Mouse (Mus musculus): Measurements from ENCODE around the gene Rgp1. TPM values are rescaled to one million over a fixed set of nuclear protein-coding genes. Genes with fewer than 3 reads are reported as not detected.
"Not testable (repeated sequence)": the region's sequence is repeated elsewhere in the genome, so short reads cannot be mapped to it uniquely, and the experiment has no call there.

Rgp1 gene
- polyA plus RNA-seq, 1 experiment from 2014 or later = 18.0 TPM

- Histone ChIP-seq H3K9ac (no peak within 1 kb of the TSS), H3K27ac (no peak within 1 kb of the TSS), H3K4me1 (peaks cover 48% of the 10 kb centered on the region), H3K36me3 (peaks cover 48% of the 10 kb centered on the region), H3K9me3 (replicated peaks) (no peaks in the 10 kb centered on the region), H3K4me2 (no peak within 1 kb of the TSS), H3K27me3 (replicated peaks) (0 out of 2 replicates have a peak, but pooled peaks cover 3% of the 10 kb centered on the region), H3K4me3 (no peak within 1 kb of the TSS)
- WGBS (ENCODE audit: insufficient replicate concordance) = 73% methylated on average over 12 of the region's 12 CpGs
- no peak for ATAC-seq
These were observed 6.2 kb downstream of the Rgp1 start, which contains the start of gene Msmp for GRCm38 (mm10) chr4:43584444-43585416. Msmp (minus strand) TSS chr4:43584494.

- Histone ChIP-seq H3K36me3 (peaks cover 42% of the 10 kb centered on the region), H3K4me3 (no peak overlapping the region), H3K27me3 (replicated peaks) (0 out of 2 replicates have a peak, but pooled peaks cover 3% of the 10 kb centered on the region), H3K9ac (no peak overlapping the region), H3K4me2 (no peak overlapping the region), H3K9me3 (replicated peaks) (no peaks in the 10 kb centered on the region), H3K4me1 (peaks cover 47% of the 10 kb centered on the region), H3K27ac (no peak overlapping the region)
- 60% methylated on average over 10 of the region's 10 CpGs for WGBS (ENCODE audit: insufficient replicate concordance)
- no peak for ATAC-seq
These were observed 7.2 kb downstream of the Rgp1 start for GRCm38 (mm10) chr4:43585682-43586081.

- H3K36me3 ChIP-seq = peaks cover 35% of the 10 kb centered on the region
- no peak for ATAC-seq
- WGBS (ENCODE audit: insufficient replicate concordance) = 77% methylated on average over 8 of the region's 8 CpGs
These were observed 7.9 kb downstream of the Rgp1 start for GRCm38 (mm10) chr4:43586411-43586810.

GRCm38 (mm10) chr4:43587681-43588080 is 9.2 kb downstream of the Rgp1 start:
- H3K4me3 ChIP-seq = no peak overlapping the region
- ATAC-seq = no peak
- 19% methylated on average over 7 of the region's 7 CpGs for WGBS (ENCODE audit: insufficient replicate concordance)
- no peaks in the 10 kb centered on the region for H3K9me3 ChIP-seq (replicated peaks)
- H3K27ac ChIP-seq = no peak overlapping the region
- H3K4me1 ChIP-seq = peaks cover 59% of the 10 kb centered on the region
- no peak overlapping the region for H3K9ac ChIP-seq
- peak overlapping the region; percentile 26 for H3K4me2 ChIP-seq
- 0 out of 2 replicates have a peak, but pooled peaks cover 3% of the 10 kb centered on the region for H3K27me3 ChIP-seq (replicated peaks)
- peaks cover 22% of the 10 kb centered on the region for H3K36me3 ChIP-seq

More at GRCm38 (mm10) chr4:43586411-43586810, 7.9 kb downstream of the Rgp1 start:
- 0 out of 2 replicates have a peak, but pooled peaks cover 3% of the 10 kb centered on the region for H3K27me3 ChIP-seq (replicated peaks)
- H3K27ac ChIP-seq = no peak overlapping the region
- H3K4me3 ChIP-seq = no peak overlapping the region
- H3K4me2 ChIP-seq = no peak overlapping the region
- H3K9ac ChIP-seq = no peak overlapping the region
- peaks cover 52% of the 10 kb centered on the region for H3K4me1 ChIP-seq
- no peaks in the 10 kb centered on the region for H3K9me3 ChIP-seq (replicated peaks)

GRCm38 (mm10) chr4:43591543-43591942 is 13.0 kb downstream of the Rgp1 start:
- Histone ChIP-seq H3K36me3 (no peaks in the 10 kb centered on the region), H3K9me3 (replicated peaks) (no peaks in the 10 kb centered on the region), H3K27ac (no peak overlapping the region), H3K4me1 (peaks cover 48% of the 10 kb centered on the region), H3K9ac (no peak overlapping the region), H3K4me3 (no peak overlapping the region), H3K4me2 (no peak overlapping the region), H3K27me3 (replicated peaks) (0 out of 2 replicates have a peak, but pooled peaks cover 3% of the 10 kb centered on the region)
- WGBS (ENCODE audit: insufficient replicate concordance) = 44% methylated on average over 5 of the region's 5 CpGs
- no peak for ATAC-seq

GRCm38 (mm10) chr4:43591961-43592360 is 13.4 kb downstream of the Rgp1 start:
- peaks cover 51% of the 10 kb centered on the region for H3K4me1 ChIP-seq

GRCm38 (mm10) chr4:43593453-43593852 is 14.9 kb downstream of the Rgp1 start:
- no peak overlapping the region for H3K27ac ChIP-seq
- ATAC-seq = no peak
- no peaks in the 10 kb centered on the region for H3K9me3 ChIP-seq (replicated peaks)
- WGBS (ENCODE audit: insufficient replicate concordance) = 54% methylated on average over 3 of the region's 3 CpGs
- H3K27me3 ChIP-seq (replicated peaks) = no peaks in the 10 kb centered on the region
- no peak overlapping the region for H3K4me2 ChIP-seq
- no peak overlapping the region for H3K4me3 ChIP-seq
- H3K4me1 ChIP-seq = peaks cover 55% of the 10 kb centered on the region
- H3K36me3 ChIP-seq = no peaks in the 10 kb centered on the region
- no peak overlapping the region for H3K9ac ChIP-seq

More at GRCm38 (mm10) chr4:43591961-43592360, 13.4 kb downstream of the Rgp1 start:
- no peak overlapping the region for H3K4me2 ChIP-seq
- no peaks in the 10 kb centered on the region for H3K36me3 ChIP-seq
- WGBS (ENCODE audit: insufficient replicate concordance) = 62% methylated on average over 3 of the region's 3 CpGs
- no peak overlapping the region for H3K9ac ChIP-seq
- H3K27ac ChIP-seq = peak overlapping the region; percentile 11; the same call in 1 of the 2 replicates
- no peak overlapping the region for H3K4me3 ChIP-seq
- no peaks in the 10 kb centered on the region for H3K9me3 ChIP-seq (replicated peaks)
- H3K27me3 ChIP-seq (replicated peaks) = 0 out of 2 replicates have a peak, but pooled peaks cover 3% of the 10 kb centered on the region
- ATAC-seq = no peak

GRCm38 (mm10) chr4:43596597-43596996 is 18.1 kb downstream of the Rgp1 start:
- H3K27ac ChIP-seq = peak overlapping the region; percentile 48; the same call in 1 of the 2 replicates
- not testable (repeated sequence) for H3K36me3 ChIP-seq; H3K9me3 ChIP-seq (replicated peaks); ATAC-seq; H3K27me3 ChIP-seq (replicated peaks); H3K4me3 ChIP-seq; H3K4me2 ChIP-seq; H3K9ac ChIP-seq
- peaks cover 59% of the 10 kb centered on the region for H3K4me1 ChIP-seq
- WGBS (ENCODE audit: insufficient replicate concordance) = 86% methylated on average over 2 of the region's 2 CpGs

- Histone ChIP-seq H3K9me3 (replicated peaks) (no peaks in the 10 kb centered on the region), H3K4me2 (peak overlapping the region; percentile 48), H3K27me3 (replicated peaks) (no peaks in the 10 kb centered on the region), H3K9ac (no peak overlapping the region), H3K27ac (peak overlapping the region; percentile 95), H3K36me3 (no peaks in the 10 kb centered on the region), H3K4me1 (peaks cover 63% of the 10 kb centered on the region), H3K4me3 (no peak overlapping the region)
- 29% methylated on average over 4 of the region's 4 CpGs for WGBS (ENCODE audit: insufficient replicate concordance)
- peak; percentile 96 for ATAC-seq
These were observed 19.7 kb downstream of the Rgp1 start for GRCm38 (mm10) chr4:43598200-43598599.

- ATAC-seq = peak; percentile 70
- 54% methylated on average over 7 of the region's 7 CpGs for WGBS (ENCODE audit: insufficient replicate concordance)
- H3K9me3 ChIP-seq (replicated peaks) = no peaks in the 10 kb centered on the region
- no peaks in the 10 kb centered on the region for H3K27me3 ChIP-seq (replicated peaks)
- no peaks in the 10 kb centered on the region for H3K36me3 ChIP-seq
- H3K9ac ChIP-seq = peak overlapping the region; percentile 50
- no peak overlapping the region for H3K4me3 ChIP-seq
- H3K27ac ChIP-seq = peak overlapping the region; percentile 95
- peak overlapping the region; percentile 48 for H3K4me2 ChIP-seq
- peaks cover 68% of the 10 kb centered on the region for H3K4me1 ChIP-seq
These were observed 20.3 kb downstream of the Rgp1 start for GRCm38 (mm10) chr4:43598650-43599380.

- Histone ChIP-seq H3K4me1 (peaks cover 84% of the 10 kb centered on the region), H3K9ac (peak overlapping the region; percentile 54), H3K27me3 (replicated peaks) (no peaks in the 10 kb centered on the region), H3K9me3 (replicated peaks) (no peaks in the 10 kb centered on the region), H3K4me3 (0 out of 2 replicates have a peak overlapping the region, but pooled peaks have one; percentile 1), H3K27ac (peak overlapping the region; percentile 95), H3K36me3 (no peaks in the 10 kb centered on the region), H3K4me2 (peak overlapping the region; percentile 47)
- WGBS (ENCODE audit: insufficient replicate concordance) = 52% methylated on average over 9 of the region's 9 CpGs
- ATAC-seq = no peak
These were observed 21.9 kb downstream of the Rgp1 start for GRCm38 (mm10) chr4:43600195-43600934.
